Mouse (Mus musculus): ENCODE data around the gene Sun2.

The Sun2 gene

GRCm38 (mm10) chr15:79741921-79742705 is at the start of gene Sun2:
TSS of gene Sun2 (minus strand) at chr15:79742536.
- peak; percentile 97 for DNase-seq

- DNase-seq = peak; percentile 77
Observed at GRCm38 (mm10) chr15:79791502-79791901, 49.2 kb upstream of the Sun2 start.

- DNase-seq = no peak
Observed at GRCm38 (mm10) chr15:79790905-79791304, 48.6 kb upstream of the Sun2 start.

- no peak for DNase-seq
Observed at GRCm38 (mm10) chr15:79790111-79790510, 47.8 kb upstream of the Sun2 start.

GRCm38 (mm10) chr15:79787815-79788214 is 45.5 kb upstream of the Sun2 start:
- DNase-seq = no peak

GRCm38 (mm10) chr15:79785056-79785455 is 42.7 kb upstream of the Sun2 start:
- DNase-seq = no peak

- no peak for DNase-seq
Observed at GRCm38 (mm10) chr15:79777749-79778148, 35.4 kb upstream of the Sun2 start, which contains the start of gene Dnal4. TSS of gene Dnal4 (minus strand) at chr15:79777849.

GRCm38 (mm10) chr15:79775662-79776061 is 33.3 kb upstream of the Sun2 start:
- DNase-seq = no peak

GRCm38 (mm10) chr15:79774117-79775027 is 32.0 kb upstream of the Sun2 start:
- peak; percentile 97 for DNase-seq

- no peak for DNase-seq
Observed at GRCm38 (mm10) chr15:79770629-79771240, 28.4 kb upstream of the Sun2 start.

GRCm38 (mm10) chr15:79768302-79768701 is 26.0 kb upstream of the Sun2 start:
- no peak for DNase-seq

- DNase-seq = no peak
Observed at GRCm38 (mm10) chr15:79767327-79767961, 25.1 kb upstream of the Sun2 start.

- no peak for DNase-seq
Observed at GRCm38 (mm10) chr15:79766586-79767071, 24.3 kb upstream of the Sun2 start.

- DNase-seq = no peak
Observed at GRCm38 (mm10) chr15:79766168-79766567, 23.8 kb upstream of the Sun2 start.

GRCm38 (mm10) chr15:79765361-79765760 is 23.0 kb upstream of the Sun2 start:
- no peak for DNase-seq

- DNase-seq = no peak
Observed at GRCm38 (mm10) chr15:79764539-79765267, 22.4 kb upstream of the Sun2 start.

- DNase-seq = no peak
Observed at GRCm38 (mm10) chr15:79763601-79764246, 21.4 kb upstream of the Sun2 start.

GRCm38 (mm10) chr15:79763001-79763400 is 20.7 kb upstream of the Sun2 start:
- DNase-seq = no peak

GRCm38 (mm10) chr15:79760956-79761355 is 18.6 kb upstream of the Sun2 start:
- no peak for DNase-seq

GRCm38 (mm10) chr15:79757118-79757517 is 14.8 kb upstream of the Sun2 start:
- DNase-seq = no peak

GRCm38 (mm10) chr15:79755977-79756625 is 13.8 kb upstream of the Sun2 start:
- no peak for DNase-seq
